Mouse (Mus musculus) bone marrow, adult 2 months (tissue): Measurements from ENCODE around the gene Sox6.

Source experiments
- CTCF ChIP-seq: fragments of 200-500 bp; IDR thresholded peaks from 2 replicates; pipeline ENCODE4 v1.5.1; 2011; ENCODE audit warnings: low read length, control low read depth; ENCODE audit not compliant: control insufficient read depth, insufficient read depth
- POLR2A ChIP-seq: fragments of 200-500 bp; IDR thresholded peaks from 2 replicates; pipeline ENCODE4 v1.6.1; 2011; ENCODE audit warnings: low read depth, mild to moderate bottlenecking, control low read depth, low read length, borderline replicate concordance; ENCODE audit not compliant: control insufficient read depth

DNA sequence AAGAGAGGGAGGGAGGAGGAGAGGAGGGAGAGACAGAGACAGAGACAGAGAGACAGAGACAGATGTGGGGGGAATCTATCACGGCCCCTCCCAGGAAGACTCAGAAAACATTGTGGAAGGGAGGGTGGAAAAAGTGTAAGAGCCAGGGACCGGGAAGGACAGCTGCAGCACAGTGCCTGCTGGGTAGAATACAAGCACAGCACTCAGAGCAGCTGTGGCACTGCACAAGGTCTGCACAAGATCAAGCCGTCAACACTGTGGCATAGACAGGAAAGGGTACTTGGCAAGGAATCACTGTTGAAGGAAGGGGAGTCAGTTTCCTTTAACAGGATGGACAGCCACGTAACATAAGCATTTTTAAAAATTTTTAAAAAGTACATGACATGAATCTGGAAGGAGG lies 258.4 kb downstream of the Sox6 start:
- TF ChIP-seq CTCF: no peak
- no peak for TF ChIP-seq POLR2A
